Mouse (Mus musculus) cerebellum, adult 2 months (tissue): ENCODE measurements around the gene Moap1.
A peak's percentile ranks its signal among the peaks of the same experiment; 100 is the strongest.

ENCODE experiments used
- CTCF ChIP-seq: fragments of 200-500 bp; IDR thresholded peaks from 2 replicates; pipeline ENCODE4 v1.5.1; 2011; ENCODE audit warnings: low read depth, mild to moderate bottlenecking, control low read depth, low read length, moderate library complexity, borderline replicate concordance; ENCODE audit not compliant: insufficient read depth
- POLR2A ChIP-seq: fragments of 200-500 bp; IDR thresholded peaks from 2 replicates; pipeline ENCODE4 v1.6.1; 2011; ENCODE audit warnings: low read length, control low read depth, borderline replicate concordance; ENCODE audit not compliant: insufficient read depth

DNA sequence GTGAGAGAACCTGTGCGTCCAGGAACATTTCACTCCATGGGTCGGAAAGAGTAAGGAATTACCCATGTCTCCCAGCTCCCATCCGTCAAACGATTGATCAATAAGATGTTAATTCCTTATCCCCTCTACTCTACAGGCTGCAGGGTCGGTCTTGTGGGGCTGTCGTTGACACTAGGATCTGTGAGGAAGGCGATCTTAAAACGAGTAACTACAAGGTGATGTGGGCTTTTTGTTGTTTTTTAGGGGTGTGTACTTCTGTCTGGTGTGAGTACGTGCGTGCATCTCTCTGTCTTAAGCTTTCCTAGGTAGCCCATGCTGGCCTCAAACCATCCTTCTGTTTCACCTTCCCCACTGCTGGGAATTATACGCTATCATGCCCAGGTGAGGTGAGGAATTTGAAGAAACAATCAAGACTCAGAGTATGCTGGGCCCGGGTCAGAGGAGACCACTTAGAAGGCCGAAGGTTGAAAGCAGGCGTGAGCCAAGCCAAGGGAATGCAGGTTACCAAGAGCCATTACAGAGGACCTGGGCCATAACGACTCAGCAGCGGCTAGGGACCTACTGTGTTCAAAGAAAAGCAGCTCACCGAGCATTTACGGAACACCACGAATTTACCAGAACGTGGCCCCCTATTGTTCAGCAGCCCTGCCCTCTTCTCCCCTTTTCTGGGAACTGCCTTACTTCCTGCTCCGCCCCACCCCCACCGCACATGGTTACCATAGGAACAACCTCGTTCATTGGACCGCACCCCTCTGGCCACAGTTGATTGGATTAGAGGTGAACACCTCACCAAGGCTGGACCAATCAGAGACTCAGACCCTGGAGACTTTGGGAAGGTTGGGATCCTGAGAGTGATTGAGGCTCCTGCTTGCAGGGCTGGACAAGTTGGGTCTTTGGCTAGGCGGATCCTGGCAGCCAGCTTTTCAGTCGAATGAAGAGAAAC lies 13.3 kb downstream of the Moap1 start:
- TF ChIP-seq POLR2A: 0 out of 2 replicates have a peak, but pooled peaks have one; percentile 21
- TF ChIP-seq CTCF: no peak
